Mouse (Mus musculus): Measurements from ENCODE around the gene 4930518I15Rik. TPM values are rescaled to one million over a fixed set of nuclear protein-coding genes. Genes with fewer than 3 reads are reported as not detected.
A peak's percentile ranks its signal among the peaks of the same experiment; 100 is the strongest.
"Not testable (repeated sequence)": the region's sequence is repeated elsewhere in the genome, so short reads cannot be mapped to it uniquely, and the experiment has no call there.

The 4930518I15Rik gene
- polyA plus RNA-seq, 1 experiment from 2014 or later, result 4.6 TPM

DNA sequence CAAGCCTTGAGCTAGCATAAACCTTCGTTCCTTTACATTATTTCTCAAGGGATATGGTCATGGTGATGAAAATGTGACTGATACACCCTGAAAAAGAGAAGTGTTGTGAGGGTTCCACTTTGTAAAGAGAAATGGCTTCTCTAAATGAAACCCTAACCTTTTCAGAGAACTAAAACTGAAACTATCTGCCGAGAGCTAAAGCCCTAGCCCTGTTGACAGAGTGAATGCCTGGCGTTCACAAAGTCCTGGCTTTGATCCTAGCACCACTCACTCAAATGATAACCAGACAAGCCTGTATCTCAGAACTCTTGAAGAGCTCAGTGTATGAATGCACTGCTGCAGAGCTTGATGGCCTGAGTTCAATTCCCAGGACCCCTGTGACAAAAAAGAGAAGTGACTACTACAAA is 358 bp downstream of the 4930518I15Rik start:
- ATAC-seq (replicated peaks; ENCODE audit: insufficient number of reproducible peaks, low FRiP score, low TSS enrichment), result no peak
- H3K36me3 ChIP-seq (ENCODE audit: control insufficient read depth, insufficient read depth, low read length), result peaks cover 7% of the 10 kb centered on the region; the same call in 1 of the 2 replicates
- H3K27me3 ChIP-seq (ENCODE audit: control insufficient read depth, insufficient read depth, low read length), result no peaks in the 10 kb centered on the region
- no peaks in the 10 kb centered on the region for H3K9me3 ChIP-seq (replicated peaks; ENCODE audit: control insufficient read depth, low read length)
- H3K4me1 ChIP-seq (ENCODE audit: control insufficient read depth, insufficient read depth, low read length), result peaks cover 13% of the 10 kb centered on the region; the same call in 1 of the 2 replicates
- no peak overlapping the region for H3K9ac ChIP-seq (ENCODE audit: low read depth, low read length)
- H3K27ac ChIP-seq (ENCODE audit: low read depth, low read length), result no peak overlapping the region; the same call in 1 of the 2 replicates
- 38% methylated on average over 3 of the region's 3 CpGs for WGBS (ENCODE audit: insufficient replicate concordance)
- no peak overlapping the region for H3K4me3 ChIP-seq (ENCODE audit: low read depth, low read length)
- H3K4me2 ChIP-seq, result peak overlapping the region; percentile 49

GRCm38 (mm10) chr2:156856311-156856710 is 1.4 kb downstream of the 4930518I15Rik start:
- Histone ChIP-seq H3K9ac (ENCODE audit: low read depth, low read length) (no peak overlapping the region), H3K27ac (ENCODE audit: low read depth, low read length) (no peak overlapping the region), H3K4me1 (ENCODE audit: control insufficient read depth, insufficient read depth, low read length) (peaks cover 13% of the 10 kb centered on the region; the same call in 1 of the 2 replicates), H3K4me2 (no peak overlapping the region), H3K4me3 (ENCODE audit: low read depth, low read length) (no peak overlapping the region), H3K9me3 (replicated peaks; ENCODE audit: control insufficient read depth, low read length) (no peaks in the 10 kb centered on the region), H3K36me3 (ENCODE audit: control insufficient read depth, insufficient read depth, low read length) (peaks cover 10% of the 10 kb centered on the region; the same call in 1 of the 2 replicates), H3K27me3 (ENCODE audit: control insufficient read depth, insufficient read depth, low read length) (no peaks in the 10 kb centered on the region)
- no peak for ATAC-seq (replicated peaks; ENCODE audit: insufficient number of reproducible peaks, low FRiP score, low TSS enrichment)
- 85% methylated on average over 1 of the region's 1 CpGs for WGBS (ENCODE audit: insufficient replicate concordance)

- H3K9ac ChIP-seq (ENCODE audit: low read depth, low read length); H3K4me3 ChIP-seq (ENCODE audit: low read depth, low read length); ATAC-seq (replicated peaks; ENCODE audit: insufficient number of reproducible peaks, low FRiP score, low TSS enrichment); H3K4me2 ChIP-seq; H3K27ac ChIP-seq (ENCODE audit: low read depth, low read length); H3K9me3 ChIP-seq (replicated peaks; ENCODE audit: control insufficient read depth, low read length); H3K27me3 ChIP-seq (ENCODE audit: control insufficient read depth, insufficient read depth, low read length): not testable (repeated sequence)
- WGBS (ENCODE audit: insufficient replicate concordance), result 64% methylated on average over 13 of the region's 13 CpGs
- H3K4me1 ChIP-seq (ENCODE audit: control insufficient read depth, insufficient read depth, low read length), result peaks cover 13% of the 10 kb centered on the region; the same call in 1 of the 2 replicates
- peaks cover 22% of the 10 kb centered on the region for H3K36me3 ChIP-seq (ENCODE audit: control insufficient read depth, insufficient read depth, low read length)
These were observed 3.6 kb downstream of the 4930518I15Rik start for GRCm38 (mm10) chr2:156853999-156854771.

DNA sequence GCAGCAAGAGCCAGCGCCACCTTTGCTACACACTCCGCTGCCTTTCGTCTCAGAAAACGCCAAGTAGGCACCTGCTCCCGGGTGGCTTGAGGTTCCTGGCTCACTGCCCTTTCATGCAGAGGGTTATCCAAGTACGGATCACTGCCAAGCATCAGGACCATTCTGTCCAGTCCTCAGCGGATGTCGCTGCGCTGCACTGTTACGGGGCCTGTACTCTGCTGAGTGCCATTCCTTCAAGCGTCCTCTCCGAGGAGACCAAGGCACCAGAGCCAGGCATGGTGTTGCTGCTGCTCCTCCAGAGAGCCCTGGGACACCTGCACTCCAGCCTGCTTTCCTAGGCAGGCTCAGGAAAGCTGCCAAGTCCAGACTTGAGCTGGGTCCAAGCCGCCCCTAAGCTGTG is 4.2 kb downstream of the 4930518I15Rik start:
- WGBS (ENCODE audit: insufficient replicate concordance), result 88% methylated on average over 8 of the region's 13 CpGs
- ATAC-seq (replicated peaks; ENCODE audit: insufficient number of reproducible peaks, low FRiP score, low TSS enrichment), result not testable (repeated sequence)
- H3K36me3 ChIP-seq (ENCODE audit: control insufficient read depth, insufficient read depth, low read length), result peaks cover 22% of the 10 kb centered on the region

GRCm38 (mm10) chr2:156850505-156850904 is 7.2 kb downstream of the 4930518I15Rik start:
- Histone ChIP-seq H3K36me3 (ENCODE audit: control insufficient read depth, insufficient read depth, low read length) (peaks cover 23% of the 10 kb centered on the region), H3K9me3 (replicated peaks; ENCODE audit: control insufficient read depth, low read length) (no peaks in the 10 kb centered on the region), H3K4me3 (ENCODE audit: low read depth, low read length) (no peak overlapping the region), H3K4me2 (no peak overlapping the region), H3K27ac (ENCODE audit: low read depth, low read length) (no peak overlapping the region), H3K4me1 (ENCODE audit: control insufficient read depth, insufficient read depth, low read length) (no peaks in the 10 kb centered on the region), H3K27me3 (ENCODE audit: control insufficient read depth, insufficient read depth, low read length) (no peaks in the 10 kb centered on the region), H3K9ac (ENCODE audit: low read depth, low read length) (no peak overlapping the region)
- 88% methylated on average over 5 of the region's 5 CpGs for WGBS (ENCODE audit: insufficient replicate concordance)
- no peak for ATAC-seq (replicated peaks; ENCODE audit: insufficient number of reproducible peaks, low FRiP score, low TSS enrichment)

More for the DNA sequence above, 4.2 kb downstream of the 4930518I15Rik start:
- peaks cover 13% of the 10 kb centered on the region; the same call in 1 of the 2 replicates for H3K4me1 ChIP-seq (ENCODE audit: control insufficient read depth, insufficient read depth, low read length)
- H3K4me3 ChIP-seq (ENCODE audit: low read depth, low read length); H3K9ac ChIP-seq (ENCODE audit: low read depth, low read length); H3K9me3 ChIP-seq (replicated peaks; ENCODE audit: control insufficient read depth, low read length); H3K4me2 ChIP-seq; H3K27me3 ChIP-seq (ENCODE audit: control insufficient read depth, insufficient read depth, low read length); H3K27ac ChIP-seq (ENCODE audit: low read depth, low read length): not testable (repeated sequence)

GRCm38 (mm10) chr2:156848526-156849182 is 9.1 kb downstream of the 4930518I15Rik start:
- 87% methylated on average over 6 of the region's 6 CpGs for WGBS (ENCODE audit: insufficient replicate concordance)
- H3K36me3 ChIP-seq (ENCODE audit: control insufficient read depth, insufficient read depth, low read length), result peaks cover 23% of the 10 kb centered on the region

DNA sequence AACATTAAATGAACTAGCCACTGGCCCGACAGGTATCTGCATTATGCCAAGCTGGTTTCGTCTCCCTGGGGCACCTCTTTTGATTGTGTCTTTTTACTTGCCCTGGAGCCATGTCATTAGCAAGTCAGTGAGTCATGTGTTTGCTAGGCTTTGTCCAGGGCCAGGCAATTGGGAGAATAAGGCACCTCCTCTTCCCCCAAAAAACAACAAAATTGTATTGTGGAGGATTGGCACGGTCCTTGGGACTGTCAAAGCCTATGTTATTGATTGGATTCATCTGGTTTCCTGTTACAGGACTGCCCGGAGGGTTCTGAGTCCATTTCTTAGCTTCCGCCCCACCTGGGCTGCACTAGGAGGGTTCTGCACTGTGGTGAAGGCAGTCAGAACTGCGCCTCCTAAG is 10.1 kb downstream of the 4930518I15Rik start:
- ATAC-seq (replicated peaks; ENCODE audit: insufficient number of reproducible peaks, low FRiP score, low TSS enrichment), result no peak
- H3K4me1 ChIP-seq (ENCODE audit: control insufficient read depth, insufficient read depth, low read length), result peaks cover 21% of the 10 kb centered on the region
- WGBS (ENCODE audit: insufficient replicate concordance), result 82% methylated on average over 6 of the region's 6 CpGs
- H3K36me3 ChIP-seq (ENCODE audit: control insufficient read depth, insufficient read depth, low read length), result peaks cover 23% of the 10 kb centered on the region
- no peak overlapping the region for H3K4me3 ChIP-seq (ENCODE audit: low read depth, low read length)
- no peak overlapping the region for H3K4me2 ChIP-seq
- no peak overlapping the region for H3K9ac ChIP-seq (ENCODE audit: low read depth, low read length)
- no peak overlapping the region for H3K27ac ChIP-seq (ENCODE audit: low read depth, low read length)
- no peaks in the 10 kb centered on the region for H3K9me3 ChIP-seq (replicated peaks; ENCODE audit: control insufficient read depth, low read length)
- no peaks in the 10 kb centered on the region for H3K27me3 ChIP-seq (ENCODE audit: control insufficient read depth, insufficient read depth, low read length)

More at GRCm38 (mm10) chr2:156848526-156849182, 9.1 kb downstream of the 4930518I15Rik start:
- Histone ChIP-seq H3K9ac (ENCODE audit: low read depth, low read length) (no peak overlapping the region), H3K4me1 (ENCODE audit: control insufficient read depth, insufficient read depth, low read length) (peaks cover 13% of the 10 kb centered on the region), H3K27ac (ENCODE audit: low read depth, low read length) (no peak overlapping the region), H3K27me3 (ENCODE audit: control insufficient read depth, insufficient read depth, low read length) (no peaks in the 10 kb centered on the region), H3K9me3 (replicated peaks; ENCODE audit: control insufficient read depth, low read length) (no peaks in the 10 kb centered on the region), H3K4me2 (no peak overlapping the region), H3K4me3 (ENCODE audit: low read depth, low read length) (no peak overlapping the region)
- ATAC-seq (replicated peaks; ENCODE audit: insufficient number of reproducible peaks, low FRiP score, low TSS enrichment), result no peak

DNA sequence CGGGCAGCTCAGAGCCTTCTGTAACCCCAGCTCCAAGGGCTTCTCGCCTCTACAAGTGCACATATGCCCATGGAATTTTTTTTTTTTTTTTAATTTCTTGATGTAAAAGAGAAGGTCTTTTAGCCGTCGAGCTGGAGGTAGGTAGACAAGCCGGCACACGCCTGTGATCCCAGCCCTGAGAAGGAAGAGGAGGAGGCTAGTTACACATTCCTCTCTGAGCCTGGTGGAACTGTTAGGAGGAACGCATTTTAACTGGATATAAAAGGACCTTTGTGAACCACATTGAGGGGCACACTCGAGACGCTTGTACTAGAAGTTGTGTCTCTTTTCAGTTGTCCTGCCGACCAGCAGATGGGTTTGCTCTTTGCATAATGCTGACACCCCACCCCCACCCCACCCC is 13.0 kb downstream of the 4930518I15Rik start:
- no peaks in the 10 kb centered on the region for H3K27me3 ChIP-seq (ENCODE audit: control insufficient read depth, insufficient read depth, low read length)
- H3K4me2 ChIP-seq, result 0 out of 2 replicates have a peak overlapping the region, but pooled peaks have one; percentile 11
- H3K36me3 ChIP-seq (ENCODE audit: control insufficient read depth, insufficient read depth, low read length), result peaks cover 8% of the 10 kb centered on the region
- WGBS (ENCODE audit: insufficient replicate concordance), result 62% methylated on average over 10 of the region's 10 CpGs
- H3K9me3 ChIP-seq (replicated peaks; ENCODE audit: control insufficient read depth, low read length), result no peaks in the 10 kb centered on the region
- peaks cover 30% of the 10 kb centered on the region for H3K4me1 ChIP-seq (ENCODE audit: control insufficient read depth, insufficient read depth, low read length)
- no peak overlapping the region for H3K27ac ChIP-seq (ENCODE audit: low read depth, low read length)
- H3K9ac ChIP-seq (ENCODE audit: low read depth, low read length), result no peak overlapping the region
- ATAC-seq (replicated peaks; ENCODE audit: insufficient number of reproducible peaks, low FRiP score, low TSS enrichment), result no peak
- no peak overlapping the region for H3K4me3 ChIP-seq (ENCODE audit: low read depth, low read length)

Measured in heart, embryonic 11.5 days (tissue).